Mouse (Mus musculus) brain, embryonic 14.5 days (tissue): ENCODE data around the gene Rac2.

Experiments used
- CTCF ChIP-seq: fragments of 200-500 bp; IDR thresholded peaks from 2 replicates; pipeline ENCODE4 v1.5.1; 2012; ENCODE audit warnings: inconsistent platforms, mild to moderate bottlenecking, moderate library complexity, borderline replicate concordance; ENCODE audit not compliant: insufficient read depth, insufficient read length; ENCODE audit errors: extremely low read depth
- POLR2A ChIP-seq: fragments of 200-500 bp; IDR thresholded peaks from 2 replicates; pipeline ENCODE4 v1.6.1; 2012; ENCODE audit warnings: mild to moderate bottlenecking, inconsistent platforms, borderline replicate concordance; ENCODE audit not compliant: poor library complexity, insufficient read depth, insufficient read length, severe bottlenecking; ENCODE audit errors: extremely low read depth

- no peak for TF ChIP-seq POLR2A
- no peak for TF ChIP-seq CTCF
Observed at GRCm38 (mm10) chr15:78601180-78601579, 28.6 kb upstream of the Rac2 start.
